Mouse (Mus musculus) layer of hippocampus, adult 8-10 months (tissue): ENCODE data around the gene Adam17. TPM values are rescaled to one million over a fixed set of nuclear protein-coding genes. Genes with fewer than 3 reads are reported as not detected.

Experiments used
- total RNA-seq, 4 experiments: library from RNA; stranded (reverse); gene quantifications; 2 replicates each; pipeline ENCODE4 v1.2.4; 2022

Adam17 gene
- total RNA-seq, 4 experiments from 2014 or later: 18.5 to 21.0 (median 19.5) TPM

Other genes starting within 250 kb of the Adam17 start
- 10 to 100 TPM; 52.5 to 62.6 (median 56.5) TPM for gene Cpsf3, start 88.2 kb downstream of the Adam17 start, total RNA-seq
- gene Itgb1bp1, start 87.3 kb downstream of the Adam17 start, total RNA-seq: 10 to 100 TPM; 39.6 to 47.6 (median 42.3) TPM
- gene Iah1, start 57.2 kb downstream of the Adam17 start, total RNA-seq: 10 to 100 TPM; 13.2 to 17.0 (median 14.0) TPM
- 100 to 1,000 TPM; 351 to 430 (median 396) TPM for gene Ywhaq, start 44.0 kb upstream of the Adam17 start, total RNA-seq